Mouse (Mus musculus) brain, adult 2 months (tissue): ENCODE measurements at regions not wholly inside any gene's neighbourhood (a gene's known extent, or its start where the extent isn't known, plus 50 kb on each side); places are given as distances from the start of the nearest gene placed in this dataset.

ENCODE experiments used
- DNase-seq: peaks from one replicate; pipeline ENCODE4 v3.0.0; 2011; ENCODE audit warnings: low read depth, low spot score

DNA sequence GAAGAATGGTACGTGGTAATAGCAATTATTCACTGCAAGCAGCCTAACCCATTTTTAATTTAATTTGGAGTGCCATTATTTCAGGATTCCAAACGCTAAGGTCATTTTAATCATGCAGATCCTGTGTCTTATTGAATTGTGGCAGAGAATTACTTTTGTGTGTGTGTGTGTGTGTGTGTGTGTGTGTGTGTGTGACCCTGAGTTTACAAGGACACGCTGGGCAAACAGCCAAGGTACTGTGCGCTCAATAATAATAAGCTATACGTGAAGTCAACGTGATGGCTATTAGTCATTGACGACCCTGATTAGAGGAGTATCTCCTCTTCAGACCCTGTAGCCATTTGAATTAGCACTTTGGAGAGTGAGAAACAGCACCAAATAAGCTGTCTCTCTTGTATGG lies 144.1 kb downstream of the Klf7 start:
- no peak for DNase-seq

DNA sequence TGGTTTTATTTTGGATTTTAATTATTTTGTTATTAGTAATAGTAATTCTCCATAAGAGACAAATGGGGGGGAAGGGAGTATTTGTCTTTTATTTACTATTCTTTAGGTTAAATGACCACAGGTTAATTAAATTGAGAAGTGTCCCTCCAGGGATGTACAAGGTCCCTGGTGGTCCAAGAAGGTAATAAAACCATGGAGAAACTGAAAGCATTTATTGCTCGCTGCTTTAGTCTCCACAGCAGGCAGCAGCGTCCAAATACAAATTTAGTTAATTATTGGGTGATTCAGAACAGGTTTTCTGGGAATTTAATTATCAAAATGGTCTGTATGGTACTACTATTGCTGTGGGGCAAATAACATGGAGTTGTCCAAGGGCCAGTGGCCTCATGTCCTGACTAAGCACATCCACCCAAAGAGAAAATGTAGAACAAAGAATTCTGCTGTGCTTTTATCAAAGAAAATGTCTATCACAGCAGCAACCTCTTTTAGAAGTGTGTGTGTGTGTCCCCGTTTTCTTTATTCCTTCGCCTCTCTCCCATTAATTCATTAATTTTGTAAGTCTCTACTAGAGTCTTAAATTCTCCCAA lies 144.7 kb downstream of the Klf7 start:
- no peak for DNase-seq

DNA sequence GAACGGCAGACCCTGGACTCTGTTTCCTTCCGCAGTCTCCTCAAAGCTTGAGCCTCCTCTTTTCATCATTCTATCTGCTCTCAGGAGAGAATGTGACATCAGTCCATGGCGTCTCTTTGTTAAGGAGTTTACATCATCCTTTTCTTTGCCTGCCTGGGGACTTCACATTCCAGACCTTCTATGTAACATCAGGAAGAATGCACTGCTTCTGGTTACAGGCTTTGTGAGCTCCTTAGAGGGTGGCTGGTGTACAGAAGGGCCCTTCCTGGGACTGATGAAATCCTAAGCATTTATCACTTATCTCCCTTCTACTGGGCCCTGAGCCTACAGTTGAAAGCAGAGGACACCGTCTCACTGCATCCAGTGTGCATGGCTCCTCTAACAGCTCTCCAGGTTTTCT lies 145.2 kb downstream of the Klf7 start:
- no peak for DNase-seq

DNA sequence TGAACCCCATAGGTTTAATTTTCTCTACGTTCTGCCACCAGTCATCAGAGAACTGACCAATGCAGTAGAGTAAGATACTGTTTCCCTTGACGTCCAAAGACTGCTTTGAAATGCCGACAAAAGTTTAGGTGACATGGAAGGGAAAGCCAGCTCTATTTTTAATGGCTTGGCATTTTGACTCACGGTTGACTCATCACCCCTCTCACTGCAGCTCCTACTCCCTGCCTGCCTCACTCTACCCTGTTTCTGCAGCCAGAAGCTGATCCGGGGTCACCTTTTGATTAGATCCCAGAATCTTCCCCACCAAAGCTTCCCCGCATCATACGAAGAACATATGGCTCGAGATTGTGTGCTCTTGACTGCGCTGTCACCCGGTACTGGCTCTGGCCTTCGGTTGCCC lies 154.2 kb downstream of the Klf7 start:
- DNase-seq = peak; percentile 62

DNA sequence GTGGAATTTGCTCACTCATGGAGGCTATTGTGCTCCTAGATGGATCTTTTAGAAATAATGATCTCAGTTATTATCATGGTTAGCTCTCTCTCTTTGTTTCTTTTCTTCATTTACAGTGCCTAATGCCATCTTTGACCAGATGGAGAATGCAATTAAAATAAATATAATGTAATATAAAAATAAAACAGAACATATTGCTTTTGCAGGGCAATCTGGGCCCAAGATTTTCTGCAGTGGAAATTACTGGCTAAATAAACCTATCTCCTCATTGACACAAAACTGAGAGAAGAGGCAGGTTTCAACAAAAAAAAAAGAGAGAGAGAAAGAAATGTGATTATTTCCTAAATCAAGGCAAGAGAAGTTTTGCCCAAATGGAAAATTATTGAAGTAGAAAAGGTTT lies 156.6 kb downstream of the Klf7 start:
- peak; percentile 53 for DNase-seq

DNA sequence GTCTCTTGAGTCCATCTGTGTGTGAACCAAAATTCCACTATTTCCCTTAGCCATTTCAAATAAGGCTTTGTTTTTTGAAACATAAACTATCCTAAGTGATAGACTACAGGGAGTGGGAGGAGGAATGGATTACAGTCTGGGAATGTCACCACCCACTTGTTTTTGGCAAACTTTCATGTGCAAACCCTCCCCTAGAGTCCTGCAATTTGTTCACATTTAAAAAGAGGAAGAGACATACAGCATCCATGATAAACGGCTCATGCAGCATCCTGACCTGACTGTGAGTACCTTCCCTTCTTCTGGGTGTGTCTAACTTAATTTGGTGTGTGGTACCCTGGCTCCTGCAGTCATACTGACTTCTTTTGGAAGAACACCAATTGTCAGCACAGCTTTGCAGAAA lies 157.6 kb downstream of the Klf7 start:
- peak; percentile 85 for DNase-seq

DNA sequence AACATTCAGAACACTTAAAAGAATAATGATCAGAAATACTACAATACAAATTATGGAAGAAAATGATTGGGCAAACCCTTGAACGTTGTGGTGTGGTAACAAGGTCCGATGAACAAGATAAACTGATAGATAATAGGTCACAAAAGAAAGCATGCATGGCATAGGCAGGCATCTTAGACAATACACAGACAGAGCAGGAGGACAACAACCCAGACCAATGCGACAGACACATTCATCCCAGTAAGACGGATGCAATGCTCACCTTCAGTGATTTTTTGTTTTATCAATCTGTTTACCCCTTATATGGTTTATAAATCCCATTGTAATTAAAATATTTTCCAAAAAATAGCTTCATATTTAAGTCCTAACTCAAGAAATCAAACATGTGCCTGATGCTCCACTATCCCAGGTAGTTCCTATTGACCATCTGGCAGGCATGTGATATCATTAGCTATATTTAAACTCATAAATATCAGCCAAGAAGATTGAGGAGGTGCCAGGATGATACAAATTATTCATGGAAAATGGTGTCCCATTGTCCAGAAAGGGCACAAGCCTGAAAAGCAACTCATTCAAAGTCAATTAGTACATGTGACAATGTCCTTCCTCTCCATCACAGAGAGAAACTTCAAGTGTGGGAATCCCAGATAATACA lies 166.3 kb downstream of the Klf7 start:
- peak; percentile 93 for DNase-seq

DNA sequence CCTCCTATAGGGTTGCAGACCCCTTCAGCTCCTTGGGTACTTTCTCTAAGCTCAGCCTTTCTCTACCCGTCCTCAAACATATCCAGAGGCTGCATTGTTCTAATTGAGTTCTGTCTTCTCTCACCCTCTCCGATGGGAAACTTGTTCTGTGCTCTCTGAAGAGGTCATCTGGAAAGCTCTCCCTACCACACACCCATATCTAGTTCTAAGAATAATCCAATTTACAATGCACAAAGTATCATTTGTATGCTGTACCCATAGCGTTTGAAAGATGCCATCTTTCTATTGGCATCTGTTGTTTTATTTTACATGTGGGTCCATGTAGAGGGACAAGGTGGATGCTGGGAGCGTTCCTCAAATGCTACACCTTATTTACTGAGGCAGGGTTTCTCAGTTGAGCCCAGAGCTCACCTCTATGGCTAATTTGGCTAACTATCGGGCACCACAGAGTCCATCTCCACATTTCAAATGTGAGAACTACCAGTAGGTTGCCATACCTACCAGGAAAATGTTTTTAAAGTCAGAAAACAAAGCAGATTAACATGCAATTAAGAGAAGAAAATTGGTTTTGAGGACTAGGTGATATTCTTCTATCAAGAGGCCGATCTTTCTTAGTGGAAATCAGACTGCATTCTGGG lies 167.1 kb downstream of the Klf7 start:
- DNase-seq = no peak

DNA sequence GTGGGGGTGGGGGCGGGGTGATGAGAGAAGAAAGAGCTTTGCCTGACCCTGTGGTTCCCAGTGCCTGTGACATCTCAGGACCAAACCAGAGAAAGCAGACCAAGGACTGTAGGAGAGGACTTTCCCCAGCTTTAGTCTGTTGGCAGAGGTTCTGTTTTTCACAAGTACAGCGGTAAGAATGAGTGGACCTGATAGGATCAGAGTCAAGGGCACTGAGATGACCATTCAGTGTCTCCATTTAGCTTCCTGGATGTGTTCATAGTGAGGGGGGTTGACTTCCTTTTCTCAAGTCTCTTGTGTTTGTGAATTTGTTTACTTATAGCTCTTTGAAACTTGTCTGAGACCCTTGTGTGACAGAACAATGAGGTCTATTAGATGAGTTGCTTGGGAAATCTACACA lies 167.9 kb downstream of the Klf7 start:
- DNase-seq = no peak

DNA sequence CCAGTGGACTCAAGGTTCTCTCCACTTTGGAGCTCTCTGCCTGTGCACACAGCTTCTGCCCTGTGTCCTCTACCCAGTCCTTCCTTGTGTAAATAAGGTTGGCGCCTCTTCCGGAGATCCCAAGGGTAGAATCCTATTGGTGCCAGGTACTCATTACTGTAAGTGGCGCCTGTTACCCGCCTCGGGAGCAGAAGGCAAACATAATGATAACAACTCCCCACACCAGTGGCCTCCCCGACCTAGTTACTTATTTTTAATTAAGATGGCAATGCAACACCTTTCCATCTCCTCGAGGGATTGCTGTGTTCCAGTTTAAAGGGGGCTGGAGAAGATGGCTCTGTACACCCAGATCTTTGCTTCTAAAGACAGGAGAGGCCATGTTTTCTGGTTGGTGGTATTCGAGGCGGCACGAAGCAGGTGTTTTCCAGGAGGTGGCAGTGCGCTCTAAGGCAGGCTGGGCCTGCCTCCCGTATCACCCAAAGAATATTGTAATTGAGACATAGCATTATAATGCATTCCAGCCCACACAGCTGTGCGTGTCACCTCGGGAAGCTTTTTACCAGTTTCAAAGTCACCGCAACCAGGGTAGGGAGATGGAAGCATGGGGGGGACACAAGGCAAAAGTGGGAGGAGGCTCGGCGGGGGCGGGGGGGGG lies 168.7 kb downstream of the Klf7 start:
- DNase-seq = peak; percentile 82

DNA sequence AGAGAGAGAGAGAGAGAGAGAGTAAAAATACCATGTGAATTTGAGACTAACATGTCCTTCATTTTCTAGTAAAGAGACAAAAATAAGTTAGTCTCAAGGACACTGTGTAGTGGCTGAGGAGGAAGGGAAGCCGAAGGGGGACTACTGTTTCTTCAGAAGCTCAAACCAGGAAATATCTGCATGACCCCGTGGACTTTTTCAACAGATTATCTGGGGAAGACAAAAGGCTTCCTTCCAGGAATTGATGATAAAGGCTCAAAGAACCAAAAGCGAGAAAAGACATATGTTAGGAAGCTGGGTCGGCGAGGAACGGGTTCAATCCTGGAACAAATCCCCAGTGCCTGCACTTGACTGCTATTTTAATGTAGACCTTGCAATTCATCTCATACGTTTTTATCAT lies 170.4 kb downstream of the Klf7 start:
- no peak for DNase-seq

DNA sequence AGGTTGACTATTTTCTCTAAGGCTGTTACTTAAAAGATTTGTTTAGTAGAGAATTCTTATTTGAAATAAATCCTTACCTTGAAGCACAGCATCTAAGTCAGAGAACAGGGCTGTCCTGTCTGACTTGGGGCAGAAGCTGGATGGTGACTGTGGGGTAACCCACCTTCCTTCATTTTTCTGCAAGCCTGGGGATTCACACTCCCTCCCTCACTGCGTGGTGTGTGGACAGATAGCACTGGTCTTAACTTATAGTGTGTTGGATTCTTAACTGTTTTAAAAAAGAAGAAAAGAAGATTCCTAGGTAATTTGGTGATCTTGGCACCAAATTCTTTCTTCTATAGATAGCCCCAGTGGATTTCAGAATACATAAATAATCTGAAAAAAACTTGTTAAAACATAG lies 174.8 kb downstream of the Klf7 start:
- DNase-seq = peak; percentile 44

DNA sequence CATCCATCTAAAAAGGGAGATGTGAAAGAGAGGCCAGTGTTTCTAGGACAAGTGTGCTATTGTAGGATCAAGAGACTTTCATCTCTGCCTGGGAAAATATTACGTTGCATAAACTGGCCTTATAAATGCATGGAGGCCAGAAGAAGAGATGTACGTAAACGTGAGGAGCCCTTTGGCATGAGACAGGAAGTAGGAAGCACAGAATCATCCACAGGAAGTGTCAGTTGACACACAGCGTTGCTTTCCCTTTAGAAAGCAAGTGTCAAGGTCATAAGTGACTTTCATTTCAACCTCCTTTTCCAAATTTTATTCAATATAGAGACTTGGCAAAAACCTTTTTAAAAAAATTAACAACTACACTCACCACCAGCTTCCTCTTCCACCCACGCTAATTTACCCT lies 175.2 kb downstream of the Klf7 start:
- no peak for DNase-seq

DNA sequence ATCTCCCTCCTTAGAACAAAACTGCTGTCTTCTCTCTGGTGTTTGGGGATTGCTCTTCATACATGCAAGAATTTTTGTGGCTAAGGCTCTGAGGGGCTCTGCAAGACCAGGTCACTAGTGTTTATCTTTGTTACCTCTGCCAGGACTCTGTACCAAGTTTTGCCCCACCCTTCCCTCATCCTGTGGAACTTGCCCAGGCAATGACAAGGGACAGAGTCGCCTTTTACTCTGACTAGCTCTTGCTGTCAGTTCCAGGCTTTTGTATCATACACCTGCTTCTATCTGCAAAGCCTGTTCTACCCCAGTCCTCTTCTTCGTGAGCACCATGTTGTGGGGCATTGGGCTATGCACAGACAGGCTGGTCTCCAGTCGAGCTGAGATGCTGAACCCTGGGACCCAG lies 175.7 kb upstream of the 4933402D24Rik start:
- DNase-seq = no peak

DNA sequence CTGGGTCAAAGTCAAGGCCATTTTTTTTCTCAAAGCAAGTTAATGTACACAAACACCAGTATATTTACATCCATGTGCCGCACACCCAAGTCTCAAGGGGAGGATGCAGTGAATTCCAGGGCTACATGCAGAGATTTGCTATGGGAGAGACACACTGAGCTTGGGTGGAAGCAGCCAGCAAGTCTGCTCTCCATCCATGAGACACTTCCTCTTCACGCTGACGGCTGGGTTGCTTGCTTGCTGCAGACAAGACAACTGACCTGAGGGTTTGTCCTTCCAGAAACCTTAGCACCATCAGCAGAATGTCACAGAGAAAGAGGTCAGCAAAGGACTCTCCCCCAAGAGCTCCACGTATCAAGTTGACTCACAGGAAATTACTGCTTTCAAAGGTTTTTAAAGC lies 169.3 kb upstream of the 4933402D24Rik start:
- no peak for DNase-seq

DNA sequence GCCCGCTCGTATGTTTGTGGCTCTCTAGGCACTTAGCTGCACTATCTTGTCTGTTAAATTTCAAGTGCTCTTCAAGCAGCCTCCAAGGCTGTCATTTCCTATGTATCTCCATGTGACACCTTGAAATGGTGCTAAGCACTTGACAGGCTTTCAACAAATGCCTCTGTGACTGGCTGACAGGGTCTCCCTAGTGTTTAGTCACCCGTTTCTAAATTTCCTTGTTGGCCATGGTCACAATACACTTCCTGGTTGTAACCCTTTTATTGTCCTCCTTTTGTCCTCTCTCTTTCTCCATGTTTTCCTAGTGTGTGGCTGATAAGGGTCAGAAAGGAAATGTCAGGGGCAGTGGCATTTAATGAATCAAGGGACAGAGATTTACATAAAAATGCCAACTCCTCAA lies 168.4 kb upstream of the 4933402D24Rik start:
- DNase-seq = no peak

DNA sequence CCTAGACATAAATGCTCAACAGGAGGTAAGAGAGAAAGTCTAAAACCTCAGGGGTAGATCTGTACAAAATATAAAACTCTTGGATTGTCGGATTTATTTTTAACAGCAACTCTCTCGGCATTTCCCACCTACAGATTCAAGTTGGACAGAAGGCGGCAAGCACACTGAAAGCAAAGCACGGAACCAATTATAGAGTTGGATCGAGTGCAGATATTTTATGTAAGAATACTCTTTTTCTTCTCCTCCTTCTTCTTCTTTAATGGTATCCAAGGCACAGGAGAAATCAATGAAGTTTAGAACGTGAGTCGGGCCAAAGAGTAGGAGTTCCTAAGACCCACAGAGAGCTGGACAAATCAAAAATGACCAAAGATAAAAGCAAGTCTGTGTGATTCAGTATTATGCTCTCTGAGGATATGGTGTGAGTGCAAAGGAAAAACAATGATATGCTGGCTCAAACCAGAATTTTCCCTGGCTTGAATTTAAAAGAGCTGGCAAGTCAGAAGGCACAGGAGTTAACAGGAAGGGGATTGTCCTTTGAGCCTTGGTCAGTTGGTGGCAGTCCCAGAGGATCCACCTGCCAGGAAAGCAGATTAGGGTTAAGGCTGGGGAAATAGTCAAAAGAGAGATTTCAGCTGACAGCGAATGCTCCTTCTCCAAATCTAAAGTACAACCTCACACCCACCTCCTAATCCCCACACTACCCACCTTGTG lies 165.7 kb upstream of the 4933402D24Rik start:
- DNase-seq = peak; percentile 87

DNA sequence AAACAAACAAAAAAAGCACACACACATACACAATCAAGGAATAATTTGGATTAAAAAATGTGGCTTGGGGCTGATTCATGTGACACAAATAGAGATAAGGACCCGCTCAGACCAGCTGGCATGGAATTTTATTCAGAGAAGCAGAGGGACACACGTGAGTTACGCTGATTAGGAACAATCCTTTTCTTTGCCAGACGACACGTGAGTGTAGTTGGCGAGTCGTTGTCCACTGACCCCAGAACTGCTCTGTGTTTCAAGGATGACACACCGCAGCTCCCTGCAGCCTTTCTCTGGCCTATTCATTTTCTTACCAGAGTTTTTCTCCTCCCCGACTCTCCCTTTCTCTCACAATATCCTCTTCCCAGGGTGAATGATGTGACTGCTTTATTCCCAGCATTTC lies 163.4 kb upstream of the 4933402D24Rik start:
- no peak for DNase-seq

DNA sequence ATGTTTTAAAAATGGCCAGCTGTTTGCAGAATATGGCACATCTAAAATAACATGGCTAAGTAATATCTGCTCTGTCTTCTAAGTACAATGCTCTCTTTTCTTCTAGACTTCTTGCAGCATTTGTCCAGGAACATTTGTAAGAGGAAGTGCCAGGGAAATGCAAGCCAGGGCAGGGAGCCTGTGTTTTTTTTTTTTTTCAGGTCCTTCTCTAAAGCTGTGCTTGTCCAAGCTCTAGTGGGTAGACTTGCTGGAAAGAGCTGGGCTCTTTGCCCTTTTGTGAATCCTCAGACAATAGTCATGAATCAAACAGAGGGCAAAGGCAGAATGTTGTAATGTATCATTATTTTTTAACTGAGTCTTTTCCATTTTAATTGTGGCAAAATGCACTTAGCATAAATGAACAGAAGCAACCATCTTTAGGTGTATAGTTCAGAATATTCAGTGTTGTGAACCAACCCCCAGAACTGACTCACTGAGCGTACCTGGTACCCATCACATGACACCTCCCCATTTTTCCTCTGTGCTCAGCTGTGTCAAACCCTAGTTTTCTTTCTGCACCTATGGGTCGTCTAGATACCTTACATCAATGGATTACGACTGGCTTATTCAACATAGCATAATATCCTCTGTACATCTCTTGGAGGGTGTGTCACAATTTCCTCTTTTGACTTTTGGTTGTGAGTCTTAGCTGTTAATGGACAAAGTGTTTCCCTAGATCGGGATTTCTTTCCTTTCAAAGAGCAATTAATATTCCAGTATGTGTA lies 160.5 kb upstream of the 4933402D24Rik start:
- DNase-seq = peak; percentile 80

DNA sequence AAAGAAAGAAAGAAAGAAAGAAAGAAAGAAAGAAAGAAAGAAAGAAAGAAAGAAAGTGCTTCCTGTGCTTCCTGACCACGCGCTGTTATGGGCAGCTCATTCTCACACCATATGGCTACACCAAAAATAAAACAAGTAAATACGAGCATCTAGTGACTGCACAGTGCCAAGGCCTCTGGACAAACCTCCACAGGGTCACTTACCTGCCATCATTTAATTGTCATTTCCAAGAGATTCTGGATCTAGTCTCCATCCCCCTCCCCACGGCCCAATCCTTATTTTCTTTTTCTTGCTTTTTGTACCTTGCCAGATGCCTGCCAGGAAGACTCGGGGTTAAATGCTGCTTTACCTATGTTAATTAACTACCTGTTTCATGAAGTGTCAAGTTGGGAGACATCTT lies 159.8 kb upstream of the 4933402D24Rik start:
- DNase-seq = peak; percentile 85

DNA sequence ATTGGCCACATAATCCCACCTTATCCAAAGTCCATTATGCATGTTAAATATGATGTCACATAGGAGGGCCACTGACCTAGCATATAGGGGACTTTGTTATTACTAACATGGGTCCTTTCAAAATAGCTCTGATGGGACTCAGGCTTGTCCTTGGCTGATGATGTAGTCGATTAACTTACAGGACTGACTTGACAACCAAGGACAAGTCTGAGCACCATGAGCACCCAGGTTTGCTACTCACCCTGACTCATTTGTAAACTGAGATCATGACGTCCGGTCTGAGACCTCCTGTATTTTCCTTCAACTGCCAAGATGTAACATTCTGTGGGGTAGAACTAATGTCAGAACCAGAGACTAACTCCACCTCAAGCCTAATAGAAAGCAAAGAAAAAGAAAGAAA lies 159.3 kb upstream of the 4933402D24Rik start:
- DNase-seq = no peak
